Mouse (Mus musculus): ENCODE measurements around the gene Gtpbp8. TPM values are rescaled to one million over a fixed set of nuclear protein-coding genes. Genes with fewer than 3 reads are reported as not detected.
A peak's percentile ranks its signal among the peaks of the same experiment; 100 is the strongest.

Gtpbp8 gene
- polyA plus RNA-seq, 1 experiment from 2014 or later = 18.2 TPM

- ChIA-PET POLR2A (no interaction called here), CTCF (interaction anchor here (0.9 to 2.1 kb wide), 6 partner anchors 11 to 354 kb away, joined by 3 to 16 read pairs (median 4); partner anchors contain the start of gene Gtpbp8)
- in situ Hi-C loops (cut with MboI; ENCODE audit: low pct_unique_long_range_greater_than_20kb) = loop anchor here (5.0 to 25.0 kb wide), 2 partner anchors 320 to 870 kb away; no protein-coding TSS in a partner anchor
- DNase-seq (ENCODE audit: low read depth, low spot score) (no peak), ATAC-seq (no peak)
- TF ChIP-seq CTCF (IDR thresholded peaks at IDR 0.05) = no peak
- no peaks in the 10 kb centered on the region for H3K27me3 ChIP-seq
Observed at GRCm38 (mm10) chr16:44767506-44767905, 21.3 kb upstream of the Gtpbp8 start.

- CTCF ChIA-PET = interaction anchor here (0.6 to 2.1 kb wide), 7 partner anchors 13 to 355 kb away, joined by 3 to 16 read pairs (median 4); partner anchors contain the start of gene Gtpbp8
- POLR2A ChIA-PET = no interaction called here
- H3K27me3 ChIP-seq = no peaks in the 10 kb centered on the region
- in situ Hi-C loops (cut with MboI; ENCODE audit: low pct_unique_long_range_greater_than_20kb) = loop anchor here (5.0 to 25.0 kb wide), 2 partner anchors 321 to 871 kb away; no protein-coding TSS in a partner anchor
- ATAC-seq (no peak), DNase-seq (ENCODE audit: low read depth, low spot score) (no peak)
- TF ChIP-seq CTCF (IDR thresholded peaks at IDR 0.05) = no peak
Observed at GRCm38 (mm10) chr16:44766320-44766892, 20.2 kb upstream of the Gtpbp8 start.

- POLR2A ChIA-PET = no interaction called here
- no peak for TF ChIP-seq CTCF (IDR thresholded peaks at IDR 0.05)
- in situ Hi-C loops (cut with MboI; ENCODE audit: low pct_unique_long_range_greater_than_20kb) = loop anchor here (5.0 to 25.0 kb wide), 2 partner anchors 322 to 872 kb away; no protein-coding TSS in a partner anchor
- ATAC-seq (no peak), DNase-seq (ENCODE audit: low read depth, low spot score) (no peak)
- CTCF ChIA-PET = interaction anchor here (1.1 to 2.1 kb wide), 3 partner anchors 12 to 345 kb away, joined by 3 to 16 read pairs (median 5); no protein-coding TSS in a partner anchor
- no peaks in the 10 kb centered on the region for H3K27me3 ChIP-seq
Observed at GRCm38 (mm10) chr16:44765555-44766319, 19.6 kb upstream of the Gtpbp8 start, which contains the start of gene Cd200r1. Gene Cd200r1 (plus strand): TSS chr16:44765736.

GRCm38 (mm10) chr16:44761811-44762210, 15.6 kb upstream of the Gtpbp8 start:
- ATAC-seq = no peak
- peak; percentile 37 for TF ChIP-seq CTCF (IDR thresholded peaks at IDR 0.05)

GRCm38 (mm10) chr16:44757700-44758099, 11.5 kb upstream of the Gtpbp8 start:
- no peaks in the 10 kb centered on the region for H3K27me3 ChIP-seq
- DNase-seq (ENCODE audit: low read depth, low spot score) (no peak), ATAC-seq (no peak)
- no peak for TF ChIP-seq CTCF (IDR thresholded peaks at IDR 0.05)
- in situ Hi-C loops (cut with MboI; ENCODE audit: low pct_unique_long_range_greater_than_20kb) = loop anchor here (25.0 kb wide), 1 partner anchor 880 kb away; no protein-coding TSS in a partner anchor
- POLR2A ChIA-PET = no interaction called here
- CTCF ChIA-PET = no interaction called here

More at GRCm38 (mm10) chr16:44761811-44762210, 15.6 kb upstream of the Gtpbp8 start:
- CTCF ChIA-PET = interaction anchor here (1.9 to 6.6 kb wide), 2 partner anchors 327 to 360 kb away, joined by 7 to 27 read pairs; no protein-coding TSS in a partner anchor
- POLR2A ChIA-PET = no interaction called here
- in situ Hi-C loops (cut with MboI; ENCODE audit: low pct_unique_long_range_greater_than_20kb) = loop anchor here (5.0 to 25.0 kb wide), 2 partner anchors 380 to 875 kb away; no protein-coding TSS in a partner anchor
- no peaks in the 10 kb centered on the region for H3K27me3 ChIP-seq
- DNase-seq (ENCODE audit: low read depth, low spot score) = no peak

GRCm38 (mm10) chr16:44748007-44748406, 1.8 kb upstream of the Gtpbp8 start:
- DNase-seq (ENCODE audit: low read depth, low spot score) (no peak), ATAC-seq (no peak)
- CTCF ChIA-PET = interaction anchor here (1.3 kb wide), 1 partner anchor 342 kb away, joined by 3 read pairs; no protein-coding TSS in a partner anchor
- POLR2A ChIA-PET = no interaction called here
- TF ChIP-seq CTCF (IDR thresholded peaks at IDR 0.05) = no peak
- in situ Hi-C loops (cut with MboI; ENCODE audit: low pct_unique_long_range_greater_than_20kb) = no loop called here
- no peaks in the 10 kb centered on the region for H3K27me3 ChIP-seq

GRCm38 (mm10) chr16:44745471-44745865, 695 bp downstream of the Gtpbp8 start:
- in situ Hi-C loops (cut with MboI; ENCODE audit: low pct_unique_long_range_greater_than_20kb) = no loop called here
- ATAC-seq = peak; percentile 29
- TF ChIP-seq CTCF (IDR thresholded peaks at IDR 0.05) = no peak
- DNase-seq (ENCODE audit: low read depth, low spot score) = no peak
- ChIA-PET POLR2A (interaction anchor here (1.2 kb wide), 1 partner anchor 352 kb away, joined by 3 read pairs; no protein-coding TSS in a partner anchor), CTCF (interaction anchor here (1.2 to 1.5 kb wide), 3 partner anchors 20 to 377 kb away, joined by 3 to 4 read pairs (median 3); no protein-coding TSS in a partner anchor)
- no peaks in the 10 kb centered on the region for H3K27me3 ChIP-seq

GRCm38 (mm10) chr16:44742753-44743152, 3.4 kb downstream of the Gtpbp8 start:
- TF ChIP-seq CTCF (IDR thresholded peaks at IDR 0.05) = no peak
- ATAC-seq = no peak
- no peaks in the 10 kb centered on the region for H3K27me3 ChIP-seq
- ChIA-PET CTCF (interaction anchor here (0.9 to 2.6 kb wide), 6 partner anchors 13 to 400 kb away, joined by 3 to 14 read pairs (median 6); no protein-coding TSS in a partner anchor), POLR2A (interaction anchor here (1.4 kb wide), 1 partner anchor 18 kb away, joined by 4 read pairs; the partner anchor contains the start of gene Nepro)
- DNase-seq (ENCODE audit: low read depth, low spot score) = no peak
- in situ Hi-C loops (cut with MboI; ENCODE audit: low pct_unique_long_range_greater_than_20kb) = no loop called here

GRCm38 (mm10) chr16:44736118-44736517, 10.0 kb downstream of the Gtpbp8 start:
- ChIA-PET CTCF (interaction anchor here (0.9 kb wide), 1 partner anchor 354 kb away, joined by 3 read pairs; no protein-coding TSS in a partner anchor), POLR2A (interaction anchor here (0.6 kb wide), 1 partner anchor 368 kb away, joined by 5 read pairs; no protein-coding TSS in a partner anchor)
- no peak for TF ChIP-seq CTCF (IDR thresholded peaks at IDR 0.05)
- DNase-seq (ENCODE audit: low read depth, low spot score) = no peak
- in situ Hi-C loops (cut with MboI; ENCODE audit: low pct_unique_long_range_greater_than_20kb) = no loop called here
- H3K27me3 ChIP-seq = no peaks in the 10 kb centered on the region
- ATAC-seq = no peak

- in situ Hi-C loops (cut with MboI; ENCODE audit: low pct_unique_long_range_greater_than_20kb) = no loop called here
- DNase-seq (ENCODE audit: low read depth, low spot score) (no peak), ATAC-seq (no peak)
- H3K27me3 ChIP-seq = no peaks in the 10 kb centered on the region
- TF ChIP-seq CTCF (IDR thresholded peaks at IDR 0.05) = no peak
- ChIA-PET CTCF (no interaction called here), POLR2A (no interaction called here)
Observed at GRCm38 (mm10) chr16:44735676-44736075, 10.5 kb downstream of the Gtpbp8 start.

Measured in Patski (cell line).